Mouse (Mus musculus): ENCODE measurements around the gene Gm10251.
"Not testable (repeated sequence)": the region's sequence is repeated elsewhere in the genome, so short reads cannot be mapped to it uniquely, and the experiment has no call there.

Gm10251 gene

DNA sequence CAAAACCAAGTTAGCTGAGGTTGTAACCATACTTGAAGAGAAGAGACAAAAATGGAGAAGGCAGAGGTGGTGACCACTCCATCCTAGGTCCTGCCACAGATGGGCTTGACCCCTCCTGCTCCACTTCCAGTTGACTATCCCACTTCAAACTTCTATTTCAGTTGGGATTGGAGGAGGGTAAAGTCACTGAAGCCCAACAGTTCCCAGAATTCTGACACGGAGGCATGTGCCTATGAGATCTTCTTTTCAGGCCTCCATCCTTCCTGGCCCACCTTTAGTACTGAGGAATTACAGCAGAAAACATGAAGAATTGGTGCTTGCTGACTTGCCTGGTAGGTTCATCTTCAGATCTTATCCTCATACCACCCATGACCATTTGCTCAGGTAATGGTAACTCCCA, at the start of gene Gm10251:
Gene Gm10251 (minus strand): TSS at position 101 of the 400 bp plus-strand sequence.
- not testable (repeated sequence) for DNase-seq (ENCODE audit: low spot score)

DNA sequence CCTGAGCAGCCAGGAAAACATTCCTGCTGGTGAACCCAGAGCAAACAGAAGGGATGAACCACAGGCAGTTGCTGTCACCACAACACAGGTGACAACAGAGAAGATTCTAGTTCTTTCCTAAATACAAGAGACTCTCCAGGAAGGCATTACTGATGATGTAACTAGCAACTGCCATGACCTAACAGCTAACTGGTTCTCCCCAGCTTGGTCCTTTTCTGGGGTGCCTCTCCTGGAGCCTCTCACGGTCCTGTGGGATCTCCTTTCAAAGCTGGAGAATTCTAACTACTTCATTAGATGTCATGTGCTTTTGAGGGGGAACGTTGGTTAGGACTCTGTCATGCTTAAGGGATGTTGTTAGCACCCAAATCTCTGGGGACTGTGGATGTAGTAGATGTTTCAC, 36.2 kb upstream of the Gm10251 start, which contains the start of gene Gm8050:
Gene Gm8050 (minus strand): TSS at position 101 of the 400 bp plus-strand sequence.
- not testable (repeated sequence) for DNase-seq (ENCODE audit: low spot score)

DNA sequence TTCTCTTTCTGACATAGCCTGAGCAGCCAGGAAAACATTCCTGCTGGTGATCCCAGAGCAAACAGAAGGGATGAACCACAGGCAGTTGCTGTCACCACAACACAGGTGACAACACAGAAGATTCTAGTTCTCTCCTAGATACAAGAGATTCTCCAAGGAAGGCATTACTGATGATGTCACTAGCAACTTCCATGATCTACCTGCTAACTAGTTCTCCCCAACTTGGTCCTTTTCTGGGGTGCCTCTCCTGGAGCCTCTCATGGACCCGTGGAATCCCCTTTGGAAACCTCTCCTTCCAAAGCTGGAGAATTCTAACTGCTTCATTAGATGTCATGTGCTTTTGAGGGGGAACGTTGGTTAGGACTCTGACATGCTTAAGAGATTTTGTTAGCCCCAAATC, 61.7 kb downstream of the Gm10251 start, which contains the start of gene Gm3460:
Gene Gm3460 (minus strand): TSS at position 101 of the 400 bp plus-strand sequence.
- DNase-seq (ENCODE audit: low spot score): not testable (repeated sequence)

DNA sequence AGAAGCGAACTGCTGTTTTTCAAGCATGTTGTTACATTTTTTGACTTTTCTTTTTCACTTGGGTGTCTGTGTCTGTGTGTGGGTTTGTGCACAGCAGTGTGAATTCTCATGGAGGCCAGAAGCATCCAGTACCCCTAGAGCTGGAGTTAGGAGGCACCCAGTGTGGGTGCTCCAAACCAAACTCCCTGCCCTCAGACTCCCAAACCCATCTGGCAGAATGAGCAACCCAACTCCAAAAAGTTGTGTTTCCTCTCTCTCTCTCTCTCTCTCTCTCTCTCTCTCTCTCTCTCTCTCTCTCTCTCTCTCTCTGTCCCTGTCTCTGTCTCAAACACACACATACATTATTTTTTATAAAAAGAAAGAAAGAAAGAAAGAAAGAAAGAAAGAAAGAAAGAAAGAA, 77.5 kb downstream of the Gm10251 start:
- not testable (repeated sequence) for DNase-seq (ENCODE audit: low spot score)

DNA sequence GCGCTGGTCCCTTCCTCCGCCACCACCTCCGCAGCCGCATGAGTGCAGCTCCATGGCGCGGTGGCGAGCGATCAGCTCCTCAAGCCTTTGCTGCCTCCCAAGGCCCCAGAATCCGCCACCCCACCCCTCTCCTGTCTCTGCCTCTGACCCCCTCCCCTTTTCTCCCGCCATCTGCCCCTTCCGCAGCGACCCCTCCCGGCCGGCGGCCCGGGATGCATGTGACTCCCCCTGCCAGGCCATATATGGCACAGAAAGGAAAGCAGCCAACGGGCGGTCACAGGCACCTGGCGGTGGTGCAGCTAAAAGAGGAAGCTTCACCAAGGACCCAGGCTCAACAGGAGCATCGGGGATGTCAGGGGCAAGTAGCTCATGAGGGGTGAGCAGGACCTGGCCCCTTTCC, 79.0 kb downstream of the Gm10251 start:
- DNase-seq (ENCODE audit: low spot score): not testable (repeated sequence)

DNA sequence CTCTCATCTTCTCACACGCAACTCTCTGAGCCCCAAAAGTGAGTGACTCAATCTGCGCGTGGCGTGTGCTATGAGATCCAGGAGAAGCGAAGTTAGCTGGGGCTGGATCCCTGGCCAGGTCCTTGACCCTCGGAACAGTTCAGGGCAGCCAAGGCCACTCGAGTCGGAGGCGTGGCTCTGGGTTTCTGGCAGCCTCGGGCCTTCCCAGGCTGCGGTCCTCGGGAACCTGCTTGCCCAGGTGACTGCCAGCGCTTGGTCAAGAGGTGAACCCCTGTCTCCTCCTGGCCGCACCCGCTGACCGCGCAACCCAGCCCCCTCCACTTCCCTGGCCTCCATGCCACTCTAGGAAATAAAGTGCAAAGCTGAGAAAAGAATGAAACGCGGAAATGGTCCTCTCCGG, 79.4 kb downstream of the Gm10251 start:
- DNase-seq (ENCODE audit: low spot score): not testable (repeated sequence)

DNA sequence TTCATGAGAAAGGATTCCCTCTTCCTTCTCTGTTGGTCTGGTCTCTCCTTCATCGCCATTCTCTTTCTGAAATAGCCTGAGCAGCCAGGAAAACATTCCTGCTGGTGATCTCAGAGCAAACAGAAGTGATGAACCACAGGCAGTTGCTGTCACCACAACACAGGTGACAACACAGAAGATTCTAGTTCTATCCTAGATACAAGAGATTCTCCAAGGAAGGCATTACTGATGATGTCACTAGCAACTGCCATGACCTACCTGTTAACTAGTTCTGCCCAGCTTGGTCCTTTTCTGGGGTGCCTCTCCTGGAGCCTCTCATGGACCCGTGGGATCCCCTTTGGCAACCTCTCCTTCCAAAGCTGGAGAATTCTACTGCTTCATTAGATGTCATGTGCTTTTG, 93.5 kb downstream of the Gm10251 start, which contains the start of gene Gm3629:
Gene Gm3629 (minus strand): TSS at position 101 of the 400 bp plus-strand sequence.
- not testable (repeated sequence) for DNase-seq (ENCODE audit: low spot score)
